In genomic region chr2:85725793-85726192, GRCm38 (mm10) we compare ENCODE assay signal across 9 mouse cellular contexts. TPM values are rescaled to one million over a fixed set of nuclear protein-coding genes. Genes with fewer than 3 reads are reported as not detected.
DNase-seq lines count a peak whose midpoint lies in the region; ATAC-seq and TF ChIP-seq lines count a peak whose summit lies in the region.
"Had no signal": no experiment of that assay in that cellular context is flagged by ENCODE, and none has a peak within 500 bp of the region (broad histone marks: within the 10 kb centered on the region; RNA-seq: fewer than 3 reads in every experiment).

No protein-coding gene starts in this region.

- H3K36me3 ChIP-seq in G1E (replicated peaks): no peaks in the 10 kb centered on the region
- H3K36me3 ChIP-seq: embryonic facial prominence, embryonic 12.5 days had no signal

- peak; percentile 10 for DNase-seq in kidney, postnatal 14 days
- no peak for DNase-seq in kidney, adult 11 months
- DNase-seq in G1E (ENCODE audit: low spot score): no peak
- peak; percentile 45 for DNase-seq in adipocyte (ENCODE audit: low spot score)
- DNase-seq in induced T-regulatory cell, adult 2 months (ENCODE audit: low read depth): peak; percentile 23
- peak; percentile 6 for DNase-seq in retina, adult 2 months (ENCODE audit: low read depth, low spot score)
- no peak for DNase-seq in spleen, postnatal 36 days (ENCODE audit: low spot score in 2 of 2)

- no peaks in the 10 kb centered on the region for H3K27me3 ChIP-seq in G1E (ENCODE audit: insufficient read depth, low read length)
- H3K27me3 ChIP-seq: embryonic facial prominence, embryonic 12.5 days had no signal

- 0 out of 2 replicates have a peak, but pooled peaks have one; percentile 16 for TF ChIP-seq CTCF in G1E (IDR thresholded peaks at IDR 0.05; ENCODE audit: low read depth, low read length)

- no peak for ATAC-seq in G1E (ENCODE audit: extremely low read depth, insufficient number of reproducible peaks, low FRiP score, poor library complexity, severe bottlenecking)

- no peaks in the 10 kb centered on the region for H3K9me3 ChIP-seq in G1E (replicated peaks)
- H3K9me3 ChIP-seq: embryonic facial prominence, embryonic 12.5 days had no signal

- H3K4me1 ChIP-seq in G1E (ENCODE audit: insufficient read depth, low read depth, low read length): no peaks in the 10 kb centered on the region
- H3K4me1 ChIP-seq: embryonic facial prominence, embryonic 12.5 days had no signal

- H3K4me3 ChIP-seq in G1E (ENCODE audit: low read depth, low read length): no peak overlapping the region
- H3K4me3 ChIP-seq: embryonic facial prominence, embryonic 12.5 days had no signal

RNA-seq across cellular contexts. Expression of gene Olfr1009, which starts 10.6 kb away (rescaled TPM):
- total RNA-seq in G1E (2014; fragmentation: Nextera tagmentation) (not detected in 2 replicates), G1E (2017) (0.05 and 0.12 TPM in 2 replicates)
- polyA plus RNA-seq in G1E (2012): not detected in 2 replicates
- total RNA-seq: layer of hippocampus, postnatal 14 days had no signal
- polyA plus RNA-seq: embryonic facial prominence, embryonic 12.5 days had no signal

RNA-seq across cellular contexts. Expression of gene Olfr1008, which starts 36.6 kb away (rescaled TPM):
- total RNA-seq in G1E (2014; fragmentation: Nextera tagmentation) (not detected in 2 replicates), G1E (2017) (0.11 and 0.12 TPM in 2 replicates)
- polyA plus RNA-seq in G1E (2012): not detected in 2 replicates
- total RNA-seq: layer of hippocampus, postnatal 14 days had no signal
- polyA plus RNA-seq: embryonic facial prominence, embryonic 12.5 days had no signal

RNA-seq across cellular contexts. Expression of gene Olfr1012, which starts 36.8 kb away (rescaled TPM):
- total RNA-seq in G1E (2014; fragmentation: Nextera tagmentation): not detected in 2 replicates
- 0.12 and 0.16 TPM in 2 replicates for total RNA-seq in G1E (2017)
- polyA plus RNA-seq in G1E (2012): not detected in 2 replicates
- total RNA-seq: layer of hippocampus, postnatal 14 days had no signal
- polyA plus RNA-seq: embryonic facial prominence, embryonic 12.5 days had no signal

RNA-seq across cellular contexts. Expression of gene Olfr1013, which starts 41.1 kb away (rescaled TPM):
- total RNA-seq in G1E (2014; fragmentation: Nextera tagmentation) (not detected in 2 replicates), G1E (2017) (0.06 TPM in 1 of 2 replicates, not detected in the other)
- not detected in 2 replicates for polyA plus RNA-seq in G1E (2012)
- total RNA-seq: layer of hippocampus, postnatal 14 days had no signal
- polyA plus RNA-seq: embryonic facial prominence, embryonic 12.5 days had no signal

RNA-seq across cellular contexts. Expression of gene Olfr1014, which starts 46.7 kb away (rescaled TPM):
- total RNA-seq in G1E (2014; fragmentation: Nextera tagmentation) (not detected in 2 replicates), G1E (2017) (0.27 TPM in 1 of 2 replicates, not detected in the other)
- polyA plus RNA-seq in G1E (2012): not detected in 2 replicates
- total RNA-seq: layer of hippocampus, postnatal 14 days had no signal
- polyA plus RNA-seq: embryonic facial prominence, embryonic 12.5 days had no signal

Comparison
In these comparisons a context has a peak if more than half of its experiments do, and no peak if none do; other contexts are left out.
1. DNase-seq: peak in kidney, postnatal 14 days (single experiment), adipocyte (single experiment), induced T-regulatory cell, adult 2 months (single experiment) and retina, adult 2 months (single experiment); none in kidney, adult 11 months (single experiment), G1E (single experiment) and spleen, postnatal 36 days (0 of 2).